Mouse (Mus musculus): Measurements from ENCODE around the gene Gm42791.

DNA sequence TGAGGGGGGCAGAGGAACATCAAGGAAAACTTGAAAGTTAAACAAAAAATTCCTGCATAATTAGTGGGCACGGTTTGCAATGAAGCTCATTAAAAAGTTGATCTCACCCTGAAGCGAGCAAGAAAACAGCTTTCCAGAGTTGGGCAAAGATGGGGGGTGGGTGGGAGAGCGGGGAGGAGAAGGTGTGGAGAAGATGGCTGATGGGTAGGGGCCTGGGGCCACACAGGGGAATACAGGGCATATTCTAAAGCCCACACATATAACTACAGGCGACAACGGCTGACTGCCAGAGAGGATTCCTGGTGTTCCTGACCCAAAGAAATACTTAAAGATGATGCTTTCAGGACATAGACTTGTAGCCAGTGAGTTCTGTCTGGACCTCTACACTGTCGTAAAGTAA lies 131.5 kb downstream of the Gm42791 start:
- no peak for TF ChIP-seq CTCF (IDR thresholded peaks at IDR 0.05; ENCODE audit: low read depth, low read length)
- TF ChIP-seq POLR2A (IDR thresholded peaks at IDR 0.05; ENCODE audit: borderline replicate concordance, low read depth, low read length) = no peak
